Mouse (Mus musculus) retina, postnatal 7 days (tissue): ENCODE measurements around the gene Olfr1501.
"Not testable (repeated sequence)": the region's sequence is repeated elsewhere in the genome, so short reads cannot be mapped to it uniquely, and the experiment has no call there.

Experiments used
- DNase-seq: peaks from one replicate; pipeline ENCODE4 v3.0.0-alpha.2; 2012; ENCODE audit warnings: low read depth, low spot score

Olfr1501 gene

DNA sequence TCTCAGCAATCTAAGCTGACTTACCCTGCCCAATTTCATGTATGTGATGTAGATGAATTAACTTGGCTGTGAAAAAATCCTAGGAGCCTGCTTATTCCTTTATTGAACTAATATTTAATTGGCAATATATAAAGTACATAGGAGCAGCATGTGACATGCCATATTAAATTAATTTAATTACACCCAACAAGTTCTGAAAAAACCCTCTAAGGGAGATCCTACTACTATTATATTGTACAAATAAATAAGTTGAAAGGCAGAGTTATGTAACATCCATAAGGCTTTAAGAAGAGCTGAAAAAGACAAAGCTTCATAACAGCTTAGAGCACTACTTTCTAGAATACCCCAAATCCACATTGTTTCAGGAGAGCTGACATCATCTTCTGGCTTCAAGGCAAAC is at the start of gene Olfr1501:
Olfr1501 (minus strand) TSS at position 101 of the 400 bp plus-strand sequence.
- DNase-seq, result not testable (repeated sequence)

DNA sequence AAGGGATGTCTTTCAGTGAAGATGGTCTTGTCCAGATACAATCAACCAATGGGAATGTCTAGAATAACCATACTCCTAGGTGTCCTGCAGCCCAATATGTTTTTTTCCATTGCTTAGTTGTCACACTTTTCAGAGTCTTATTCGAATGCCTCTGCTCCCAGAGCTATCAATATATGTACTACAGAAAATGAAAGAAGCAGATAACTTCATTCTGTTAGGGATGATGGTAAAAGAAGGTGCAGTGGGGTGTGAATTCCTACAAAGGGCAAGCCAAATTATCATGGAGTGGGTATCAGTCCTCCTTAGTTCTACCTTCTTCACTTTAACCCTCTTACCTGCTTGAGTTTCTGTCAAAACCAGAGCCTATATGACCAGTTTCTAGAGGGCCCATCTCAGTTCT is 47.3 kb upstream of the Olfr1501 start, which contains the start of gene Olfr1504:
Olfr1504 (minus strand) TSS at position 101 of the 400 bp plus-strand sequence.
- DNase-seq, result no peak

DNA sequence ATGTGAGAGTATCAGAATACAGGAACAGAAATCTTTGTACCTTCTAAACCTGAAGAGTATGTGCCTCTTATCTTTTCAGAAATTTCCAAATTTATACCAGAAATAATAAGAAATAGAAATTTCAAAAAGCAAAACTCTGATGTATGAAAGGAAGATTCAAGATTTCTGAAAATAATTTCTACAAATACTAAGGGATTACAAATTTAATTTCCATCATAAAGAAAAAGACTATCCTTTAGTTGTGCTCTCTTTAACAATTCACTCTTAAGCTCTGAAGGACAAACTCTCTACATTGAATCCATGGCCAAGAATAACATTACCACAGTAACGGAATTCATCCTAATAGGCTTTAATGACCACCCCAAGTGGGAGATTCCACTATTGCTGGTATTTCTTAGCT is 11.0 kb upstream of the Olfr1501 start, which contains the start of gene Olfr1502:
Olfr1502 (plus strand) TSS at position 301 of the 400 bp plus-strand sequence.
- DNase-seq, result no peak

DNA sequence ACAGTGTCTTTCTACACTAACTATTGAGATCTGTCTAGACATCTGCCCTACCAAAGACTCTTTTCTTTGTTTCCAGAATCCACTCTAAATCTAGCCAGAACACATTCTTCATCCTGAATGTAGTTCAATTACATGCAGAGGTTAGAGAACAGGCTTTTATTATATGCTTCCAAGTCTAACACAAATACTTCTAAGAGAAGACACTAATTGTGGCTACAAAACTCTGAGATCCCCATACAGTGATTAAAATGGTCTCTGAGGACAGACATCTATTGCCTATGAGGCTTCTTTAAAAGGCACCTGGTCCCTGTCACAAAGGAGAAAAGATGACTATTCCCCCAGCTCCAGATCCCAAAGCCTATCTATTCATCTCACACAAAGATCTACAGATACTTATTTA is 20.1 kb downstream of the Olfr1501 start, which contains the start of gene Olfr1500:
Olfr1500 (minus strand) TSS at position 101 of the 400 bp plus-strand sequence.
- no peak for DNase-seq

DNA sequence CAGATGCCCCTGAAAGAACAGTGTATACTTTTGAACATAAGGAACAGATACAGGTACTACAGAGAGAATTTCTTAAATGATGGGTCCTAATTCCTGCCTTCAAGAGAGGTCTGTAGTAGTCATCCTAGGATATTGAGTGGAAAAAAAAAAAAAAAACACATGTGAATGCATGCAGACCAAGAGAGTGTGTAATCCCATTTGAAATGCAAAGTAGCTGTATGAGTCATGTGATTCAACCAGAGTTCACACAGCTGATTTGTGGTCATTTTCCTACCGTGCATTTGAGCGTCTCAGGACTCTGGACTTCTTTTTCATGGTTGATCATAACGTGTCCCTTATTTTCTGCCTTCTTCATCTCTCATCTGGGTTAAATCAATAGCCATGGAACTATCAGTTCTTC is 22.0 kb downstream of the Olfr1501 start:
- DNase-seq, result no peak

DNA sequence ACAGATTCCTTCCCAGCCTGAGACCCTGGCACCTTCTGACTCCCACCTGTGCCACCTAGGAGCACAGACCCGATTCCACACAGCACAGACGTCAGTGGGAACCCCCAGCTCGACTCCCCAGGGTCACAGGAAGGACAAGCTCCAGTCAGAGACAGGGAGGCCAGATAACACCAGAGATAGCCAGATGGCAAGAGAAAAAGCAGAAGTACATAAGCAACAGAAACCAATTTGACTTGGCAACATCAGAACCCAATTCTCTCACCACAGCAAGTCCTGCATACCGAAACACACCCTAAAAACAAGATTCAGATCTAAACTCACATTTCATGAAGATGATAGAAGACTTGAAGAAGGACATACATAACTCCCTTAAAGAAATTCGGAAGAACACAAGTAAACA is 29.6 kb downstream of the Olfr1501 start:
- no peak for DNase-seq

DNA sequence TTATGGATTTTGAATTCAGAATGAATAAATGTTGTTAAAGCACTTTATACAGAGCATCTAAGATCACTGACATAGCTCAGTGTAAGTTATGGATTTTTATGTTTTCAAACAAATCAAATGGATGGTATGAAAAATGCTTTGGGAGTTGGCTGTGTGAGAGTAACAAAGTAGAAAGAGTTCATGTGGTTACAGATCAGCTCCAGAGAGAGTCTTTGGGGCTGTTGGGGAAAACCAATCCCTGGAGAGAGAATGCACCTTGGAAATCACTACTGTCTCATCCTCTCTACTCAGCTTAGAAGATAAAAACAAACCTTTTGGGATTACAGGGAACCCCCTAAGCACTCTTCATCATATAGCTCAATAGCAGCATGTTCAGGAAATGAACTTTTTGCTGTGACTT is 31.1 kb downstream of the Olfr1501 start, which contains the start of gene Olfr1499:
Olfr1499 (minus strand) TSS at position 101 of the 400 bp plus-strand sequence.
- DNase-seq, result no peak

DNA sequence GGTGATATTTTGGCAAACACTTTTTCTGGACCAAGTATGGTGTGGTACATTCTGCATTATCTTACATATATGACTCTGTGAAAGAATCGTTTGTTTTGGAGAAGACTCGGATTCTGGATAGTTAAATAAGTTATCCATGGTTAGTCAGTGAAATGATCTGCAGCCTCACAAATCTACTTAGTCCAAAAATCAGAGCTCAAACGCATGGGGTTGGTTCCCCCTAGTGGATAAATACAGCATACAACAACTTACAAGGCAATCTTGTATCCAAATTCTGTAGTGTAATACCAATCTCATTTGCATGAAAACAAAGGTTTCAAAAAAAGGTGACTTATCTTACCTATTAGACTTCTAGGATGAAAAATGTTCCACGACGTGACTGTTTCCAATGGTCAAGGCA is 31.7 kb downstream of the Olfr1501 start:
- DNase-seq, result peak; percentile 16

DNA sequence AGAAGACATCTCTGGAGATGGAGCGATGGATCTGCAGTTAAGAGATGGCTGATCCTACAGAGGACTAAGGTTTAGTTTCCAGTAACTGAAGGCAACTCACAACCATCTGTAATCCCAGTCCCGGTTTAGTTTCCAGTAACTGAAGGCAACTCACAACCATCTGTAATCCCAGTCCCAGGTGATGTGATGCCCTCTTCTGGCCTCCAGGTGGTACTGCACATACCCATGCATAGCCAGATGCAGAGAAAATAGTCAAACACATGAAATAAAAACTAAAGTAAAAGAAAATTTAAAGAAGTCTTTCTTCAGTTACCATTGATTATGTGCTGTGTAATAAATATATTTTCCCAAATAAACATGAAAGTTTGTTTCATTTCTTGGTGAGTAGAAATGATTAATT is 37.7 kb downstream of the Olfr1501 start:
- DNase-seq, result no peak

DNA sequence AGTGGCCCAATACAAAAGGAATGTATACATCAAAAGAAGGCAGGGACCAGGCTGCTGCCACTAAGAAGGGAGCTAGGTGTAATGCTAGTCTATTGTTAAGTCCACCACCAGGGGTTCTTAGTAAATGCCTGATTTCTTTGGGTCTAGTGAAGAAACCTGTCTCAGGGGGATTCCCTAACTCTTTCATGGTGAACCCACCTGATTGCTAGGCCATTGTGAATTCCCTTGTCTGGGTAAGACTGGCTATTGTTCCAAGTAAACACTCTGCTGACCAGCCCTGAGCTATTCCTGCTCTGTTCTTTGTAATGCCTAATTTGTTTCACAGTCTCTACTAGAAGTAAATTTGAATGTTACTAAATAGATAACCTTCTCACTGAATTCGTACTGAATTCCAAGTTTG is 45.0 kb downstream of the Olfr1501 start:
- not testable (repeated sequence) for DNase-seq

DNA sequence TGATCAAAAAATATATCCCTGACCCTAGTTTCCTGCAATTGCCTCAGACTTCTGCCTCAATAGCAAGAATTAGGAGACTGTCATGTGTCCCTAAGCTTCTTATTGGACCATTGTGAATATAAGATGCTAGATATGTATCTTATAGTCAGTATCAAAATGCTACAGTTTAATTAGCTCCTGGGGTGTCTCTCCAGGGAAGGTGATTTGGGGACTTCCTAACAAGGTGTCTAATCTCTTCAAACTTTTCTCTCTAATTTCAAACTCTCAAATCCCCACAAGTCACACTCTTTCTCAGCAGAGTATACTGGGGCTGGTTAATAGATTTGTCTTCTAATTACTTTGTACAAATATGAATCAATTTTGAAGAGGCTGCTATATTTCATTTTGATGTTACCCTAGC is 52.4 kb downstream of the Olfr1501 start, which contains the start of gene Olfr1497:
Olfr1497 (minus strand) TSS at position 101 of the 400 bp plus-strand sequence.
- no peak for DNase-seq
